Mouse (Mus musculus) bone marrow, adult 2 months (tissue): ENCODE measurements around the gene Ppp1r12a. TPM values are rescaled to one million over a fixed set of nuclear protein-coding genes. Genes with fewer than 3 reads are reported as not detected.
"Not testable (repeated sequence)": the region's sequence is repeated elsewhere in the genome, so short reads cannot be mapped to it uniquely, and the experiment has no call there.

Source experiments
- H3K27ac ChIP-seq: fragments of 200-500 bp; 2 replicates; pipeline ENCODE4 v1.5.1; 2012; ENCODE audit warnings: low read depth, mild to moderate bottlenecking, control low read depth, inconsistent platforms, low read length; ENCODE audit not compliant: control insufficient read depth, poor library complexity, insufficient read depth
- H3K4me1 ChIP-seq: fragments of 200-500 bp; 2 replicates; pipeline ENCODE4 v1.6.1; 2011; ENCODE audit warnings: low read length; ENCODE audit not compliant: control insufficient read depth, insufficient read depth
- H3K4me3 ChIP-seq: fragments of 200-500 bp; replicated peaks from 2 replicates; pipeline ENCODE3; 2011; ENCODE audit warnings: mild to moderate bottlenecking, low read depth, low read length, control low read depth; ENCODE audit not compliant: control insufficient read depth
- CTCF ChIP-seq: fragments of 200-500 bp; IDR thresholded peaks from 2 replicates; pipeline ENCODE4 v1.5.1; 2011; ENCODE audit warnings: low read length, control low read depth; ENCODE audit not compliant: control insufficient read depth, insufficient read depth
- POLR2A ChIP-seq: fragments of 200-500 bp; IDR thresholded peaks from 2 replicates; pipeline ENCODE4 v1.6.1; 2011; ENCODE audit warnings: low read depth, mild to moderate bottlenecking, control low read depth, low read length, borderline replicate concordance; ENCODE audit not compliant: control insufficient read depth
- WGBS: fragments of 180-500 bp; shearing (Covaris S2); methylation state at CpG from one replicate; pipeline ENCODE4 v1.1.7; 2018; 5-methylcytosine and 5-hydroxymethylcytosine counted together
- polyA plus RNA-seq: library from polyadenylated mRNA; stranded (reverse); fragments of >200 nt; gene quantifications from 2 replicates; pipeline ENCODE4 v1.2.4, GENCODE M21; 2011; ENCODE audit warnings: low replicate concordance; ENCODE audit not compliant: missing spikeins, insufficient read depth, insufficient read length

Gene Ppp1r12a
- polyA plus RNA-seq, 1 experiment = 68.6 TPM

DNA sequence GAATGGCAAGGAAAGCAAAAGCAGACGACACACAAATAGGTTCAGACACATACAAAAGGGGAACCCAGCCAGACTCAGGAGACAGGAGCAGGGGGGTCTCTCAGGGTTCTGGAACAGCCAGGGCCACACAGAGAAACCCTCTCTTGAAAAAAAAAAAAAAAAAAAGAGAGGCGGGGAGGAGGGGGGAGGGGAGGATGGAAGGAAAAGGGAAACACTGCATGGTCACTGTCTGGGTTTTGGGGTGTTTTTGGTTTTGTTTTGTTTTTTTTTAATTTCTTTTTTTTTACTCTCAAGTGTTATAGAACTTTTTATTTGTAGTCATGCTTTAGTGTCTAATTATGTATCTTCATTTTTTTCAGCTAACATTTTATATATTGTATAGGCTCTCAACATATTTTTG lies 89.2 kb downstream of the Ppp1r12a start:
- H3K27ac ChIP-seq = no peak overlapping the region
- H3K4me3 ChIP-seq = no peak overlapping the region
- H3K4me1 ChIP-seq = no peaks in the 10 kb centered on the region
- WGBS = 39% methylated on average over 2 of the region's 2 CpGs
- TF ChIP-seq CTCF = no peak
- no peak for TF ChIP-seq POLR2A

- H3K27ac ChIP-seq = no peak overlapping the region
- no peaks in the 10 kb centered on the region for H3K4me1 ChIP-seq
- 74% methylated on average over 7 of the region's 7 CpGs for WGBS
- TF ChIP-seq CTCF (no peak), POLR2A (no peak)
- H3K4me3 ChIP-seq = no peak overlapping the region
Observed at GRCm38 (mm10) chr10:108255812-108256376, 93.9 kb downstream of the Ppp1r12a start.

- no peak overlapping the region for H3K4me3 ChIP-seq
- H3K4me1 ChIP-seq = no peaks in the 10 kb centered on the region
- WGBS = 94% methylated on average over 10 of the region's 10 CpGs
- no peak for TF ChIP-seq POLR2A
- TF ChIP-seq CTCF = no peak
- no peak overlapping the region for H3K27ac ChIP-seq
Observed at GRCm38 (mm10) chr10:108260931-108261330, 98.9 kb downstream of the Ppp1r12a start.

- no peaks in the 10 kb centered on the region for H3K4me1 ChIP-seq
- no peak for TF ChIP-seq POLR2A
- no peak for TF ChIP-seq CTCF
- no peak overlapping the region for H3K4me3 ChIP-seq
- 90% methylated on average over 27 of the region's 27 CpGs for WGBS
- no peak overlapping the region for H3K27ac ChIP-seq
Observed at GRCm38 (mm10) chr10:108264641-108265040, 102.6 kb downstream of the Ppp1r12a start.

DNA sequence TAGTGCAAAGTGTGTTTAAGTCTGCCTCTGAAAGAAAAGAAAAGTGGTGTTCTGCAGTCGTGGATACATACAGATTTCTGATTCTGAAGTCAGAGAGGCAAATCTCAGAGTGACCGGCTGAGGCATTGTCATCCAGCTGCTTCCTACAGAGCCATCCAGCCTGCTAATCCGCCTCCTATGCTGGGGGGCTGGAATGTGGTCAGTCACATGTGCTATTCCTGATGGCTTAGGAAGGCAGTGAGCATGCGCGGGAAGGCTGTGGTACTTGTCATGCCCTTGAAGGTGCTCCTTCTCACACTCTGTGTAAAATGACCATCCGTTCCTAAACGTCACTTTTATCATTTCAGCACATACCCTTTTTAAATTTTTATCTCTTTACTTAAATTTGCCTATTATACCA lies 109.2 kb downstream of the Ppp1r12a start:
- no peak overlapping the region for H3K4me3 ChIP-seq
- H3K4me1 ChIP-seq = no peaks in the 10 kb centered on the region
- WGBS = 93% methylated on average over 7 of the region's 7 CpGs
- H3K27ac ChIP-seq = no peak overlapping the region
- TF ChIP-seq CTCF = no peak
- no peak for TF ChIP-seq POLR2A

DNA sequence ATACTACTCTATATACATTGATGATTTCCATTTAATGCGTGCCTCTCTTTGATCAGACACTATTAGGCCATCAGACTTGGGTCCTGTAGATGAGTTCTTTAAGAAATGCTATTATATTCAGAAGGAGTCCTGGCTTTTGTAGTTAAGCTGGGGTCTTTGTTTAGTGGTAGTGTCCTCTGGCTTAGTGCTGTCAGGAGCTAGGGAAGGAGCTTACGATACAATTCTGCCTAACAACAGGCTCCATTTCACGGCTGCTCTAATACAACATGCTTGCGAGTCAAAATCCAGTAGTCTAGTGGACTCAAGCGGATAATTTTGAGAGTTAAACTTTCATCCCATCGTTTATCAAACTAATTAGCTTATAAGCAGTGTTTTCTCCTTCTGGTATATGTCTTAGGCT lies 114.7 kb downstream of the Ppp1r12a start:
- Histone ChIP-seq H3K4me3 (no peak overlapping the region), H3K4me1 (no peaks in the 10 kb centered on the region), H3K27ac (no peak overlapping the region)
- no peak for TF ChIP-seq POLR2A
- WGBS = 94% methylated on average over 6 of the region's 6 CpGs

DNA sequence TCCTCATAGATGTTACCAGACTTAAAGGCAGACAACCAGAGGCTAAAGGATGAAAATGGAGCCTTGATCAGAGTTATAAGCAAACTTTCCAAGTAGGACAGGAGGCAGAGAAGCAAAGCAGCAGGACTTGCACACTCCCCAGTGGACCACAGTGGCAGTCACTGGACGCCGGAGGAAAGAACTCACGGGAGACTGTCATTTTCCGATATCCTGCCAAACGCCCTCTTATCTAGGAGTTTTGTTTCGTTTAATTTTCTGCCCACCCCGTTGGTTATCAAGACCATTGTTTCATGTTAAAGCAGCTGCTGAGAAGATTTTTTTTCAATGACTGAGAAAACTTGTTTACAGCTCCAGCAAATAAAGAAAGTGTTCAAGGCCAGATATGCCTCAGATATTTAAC lies 115.2 kb downstream of the Ppp1r12a start:
- no peak overlapping the region for H3K4me3 ChIP-seq

DNA sequence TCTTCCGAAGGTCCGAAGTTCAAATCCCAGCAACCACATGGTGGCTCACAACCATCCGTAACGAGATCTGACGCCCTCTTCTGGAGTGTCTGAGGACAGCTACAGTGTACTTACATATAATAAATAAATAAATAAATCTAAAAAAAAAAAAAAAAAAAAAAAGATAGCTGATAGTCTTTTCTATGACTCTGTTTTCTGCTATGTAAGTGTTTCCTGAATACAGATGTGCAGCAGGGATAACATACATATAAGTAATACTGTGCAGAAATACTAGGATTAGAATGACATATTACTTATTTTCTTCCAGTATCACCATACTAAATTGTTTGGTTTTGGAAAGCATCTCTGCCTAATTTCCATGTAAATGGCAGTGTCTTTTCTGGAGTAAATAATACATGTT lies 119.1 kb downstream of the Ppp1r12a start:
- not testable (repeated sequence) for H3K27ac ChIP-seq, H3K4me1 ChIP-seq, H3K4me3 ChIP-seq
- WGBS = 84% methylated on average over 4 of the region's 5 CpGs

More for the DNA sequence above, 115.2 kb downstream of the Ppp1r12a start:
- H3K27ac ChIP-seq = no peak overlapping the region
- WGBS = 88% methylated on average over 7 of the region's 7 CpGs
- TF ChIP-seq POLR2A (no peak), CTCF (no peak)
- no peaks in the 10 kb centered on the region for H3K4me1 ChIP-seq

DNA sequence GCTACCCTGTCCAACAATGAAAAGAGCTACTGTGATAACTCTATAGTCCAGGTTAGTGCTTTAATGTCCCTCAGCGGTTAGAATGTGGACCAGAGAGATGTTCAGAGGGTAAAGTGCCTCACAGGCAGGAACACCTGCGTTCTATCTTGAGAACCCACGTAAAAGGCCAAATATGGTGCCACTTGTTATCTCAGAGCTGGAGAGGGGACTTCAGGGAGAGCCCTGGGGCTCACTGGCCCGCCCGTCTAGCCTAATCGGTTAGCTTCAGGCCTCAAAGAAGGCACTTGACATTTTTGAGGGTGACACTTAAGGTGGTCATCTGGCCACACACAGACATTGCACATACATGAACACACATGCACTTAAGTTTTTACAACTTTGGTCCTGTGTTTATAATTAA lies 120.4 kb downstream of the Ppp1r12a start:
- TF ChIP-seq POLR2A (no peak), CTCF (no peak)

More for the DNA sequence above, 120.4 kb downstream of the Ppp1r12a start:
- H3K4me1 ChIP-seq = no peaks in the 10 kb centered on the region; the same call in 1 of the 2 replicates
- no peak overlapping the region for H3K27ac ChIP-seq
- no peak overlapping the region for H3K4me3 ChIP-seq
- 89% methylated on average over 6 of the region's 6 CpGs for WGBS
